Mouse (Mus musculus): ENCODE measurements at regions not wholly inside any gene's neighbourhood (a gene's known extent, or its start where the extent isn't known, plus 50 kb on each side); places are given as distances from the start of the nearest gene placed in this dataset.

- Histone ChIP-seq H3K4me3 (ENCODE audit: control insufficient read depth, insufficient read depth, low read length) (no peak overlapping the region), H3K27me3 (ENCODE audit: control insufficient read depth, insufficient read depth, low read length) (no peaks in the 10 kb centered on the region), H3K4me1 (replicated peaks; ENCODE audit: control insufficient read depth, insufficient read depth, low read length) (no peaks in the 10 kb centered on the region), H3K36me3 (ENCODE audit: control insufficient read depth, insufficient read depth, low read length) (no peaks in the 10 kb centered on the region), H3K27ac (ENCODE audit: control insufficient read depth, insufficient read depth, low read length) (no peak overlapping the region)
- WGBS, result 83% methylated on average over 6 of the region's 6 CpGs
- no peak for TF ChIP-seq POLR2A (IDR thresholded peaks at IDR 0.05; ENCODE audit: control insufficient read depth, extremely low read depth, insufficient read depth, low read length, poor library complexity)
- no peak for TF ChIP-seq CTCF (IDR thresholded peaks at IDR 0.05; ENCODE audit: borderline replicate concordance, control insufficient read depth, extremely low read depth, insufficient read depth, low read length, poor library complexity)
- no peak for DNase-seq
Measured at GRCm38 (mm10) chr3:81789664-81790063, 142.7 kb upstream of the Ctso start.

- Histone ChIP-seq H3K4me3 (ENCODE audit: control insufficient read depth, insufficient read depth, low read length) (no peak overlapping the region), H3K27me3 (ENCODE audit: control insufficient read depth, insufficient read depth, low read length) (no peaks in the 10 kb centered on the region), H3K4me1 (replicated peaks; ENCODE audit: control insufficient read depth, insufficient read depth, low read length) (no peaks in the 10 kb centered on the region), H3K27ac (ENCODE audit: control insufficient read depth, insufficient read depth, low read length) (no peak overlapping the region), H3K36me3 (ENCODE audit: control insufficient read depth, insufficient read depth, low read length) (no peaks in the 10 kb centered on the region)
- TF ChIP-seq CTCF (IDR thresholded peaks at IDR 0.05; ENCODE audit: borderline replicate concordance, control insufficient read depth, extremely low read depth, insufficient read depth, low read length, poor library complexity), result no peak
- TF ChIP-seq POLR2A (IDR thresholded peaks at IDR 0.05; ENCODE audit: control insufficient read depth, extremely low read depth, insufficient read depth, low read length, poor library complexity), result no peak
- no peak for DNase-seq
- WGBS, result 94% methylated on average over 2 of the region's 2 CpGs
Measured at GRCm38 (mm10) chr3:81802096-81802495, 130.3 kb upstream of the Ctso start.

GRCm38 (mm10) chr3:81805745-81806144, 126.7 kb upstream of the Ctso start:
- DNase-seq, result no peak
- Histone ChIP-seq H3K27me3 (ENCODE audit: control insufficient read depth, insufficient read depth, low read length) (no peaks in the 10 kb centered on the region), H3K4me3 (ENCODE audit: control insufficient read depth, insufficient read depth, low read length) (no peak overlapping the region), H3K4me1 (replicated peaks; ENCODE audit: control insufficient read depth, insufficient read depth, low read length) (no peaks in the 10 kb centered on the region), H3K36me3 (ENCODE audit: control insufficient read depth, insufficient read depth, low read length) (no peaks in the 10 kb centered on the region), H3K27ac (ENCODE audit: control insufficient read depth, insufficient read depth, low read length) (no peak overlapping the region)
- no peak for TF ChIP-seq CTCF (IDR thresholded peaks at IDR 0.05; ENCODE audit: borderline replicate concordance, control insufficient read depth, extremely low read depth, insufficient read depth, low read length, poor library complexity)
- no peak for TF ChIP-seq POLR2A (IDR thresholded peaks at IDR 0.05; ENCODE audit: control insufficient read depth, extremely low read depth, insufficient read depth, low read length, poor library complexity)
- WGBS, result 85% methylated on average over 4 of the region's 4 CpGs

- Histone ChIP-seq H3K27me3 (ENCODE audit: control insufficient read depth, insufficient read depth, low read length) (no peaks in the 10 kb centered on the region), H3K27ac (ENCODE audit: control insufficient read depth, insufficient read depth, low read length) (no peak overlapping the region), H3K36me3 (ENCODE audit: control insufficient read depth, insufficient read depth, low read length) (no peaks in the 10 kb centered on the region), H3K4me3 (ENCODE audit: control insufficient read depth, insufficient read depth, low read length) (no peak overlapping the region), H3K4me1 (replicated peaks; ENCODE audit: control insufficient read depth, insufficient read depth, low read length) (no peaks in the 10 kb centered on the region)
- TF ChIP-seq POLR2A (IDR thresholded peaks at IDR 0.05; ENCODE audit: control insufficient read depth, extremely low read depth, insufficient read depth, low read length, poor library complexity), result no peak
- 79% methylated on average over 2 of the region's 2 CpGs for WGBS
- DNase-seq, result no peak
Measured at GRCm38 (mm10) chr3:81809604-81810003, 122.8 kb upstream of the Ctso start.

- H3K4me3 ChIP-seq (ENCODE audit: control insufficient read depth, insufficient read depth, low read length), result no peak overlapping the region
- H3K27me3 ChIP-seq (ENCODE audit: control insufficient read depth, insufficient read depth, low read length), result no peaks in the 10 kb centered on the region
- TF ChIP-seq CTCF (IDR thresholded peaks at IDR 0.05; ENCODE audit: borderline replicate concordance, control insufficient read depth, extremely low read depth, insufficient read depth, low read length, poor library complexity) (no peak), POLR2A (IDR thresholded peaks at IDR 0.05; ENCODE audit: control insufficient read depth, extremely low read depth, insufficient read depth, low read length, poor library complexity) (no peak)
- no peak for DNase-seq
- H3K27ac ChIP-seq (ENCODE audit: control insufficient read depth, insufficient read depth, low read length), result no peak overlapping the region
- WGBS, result 82% methylated on average over 2 of the region's 2 CpGs
- no peaks in the 10 kb centered on the region for H3K36me3 ChIP-seq (ENCODE audit: control insufficient read depth, insufficient read depth, low read length)
- H3K4me1 ChIP-seq (replicated peaks; ENCODE audit: control insufficient read depth, insufficient read depth, low read length), result no peaks in the 10 kb centered on the region
Measured at GRCm38 (mm10) chr3:81820304-81820703, 112.1 kb upstream of the Ctso start.

- TF ChIP-seq CTCF (IDR thresholded peaks at IDR 0.05; ENCODE audit: borderline replicate concordance, control insufficient read depth, extremely low read depth, insufficient read depth, low read length, poor library complexity) (no peak), POLR2A (IDR thresholded peaks at IDR 0.05; ENCODE audit: control insufficient read depth, extremely low read depth, insufficient read depth, low read length, poor library complexity) (no peak)
- Histone ChIP-seq H3K27ac (ENCODE audit: control insufficient read depth, insufficient read depth, low read length) (no peak overlapping the region), H3K4me1 (replicated peaks; ENCODE audit: control insufficient read depth, insufficient read depth, low read length) (no peaks in the 10 kb centered on the region), H3K4me3 (ENCODE audit: control insufficient read depth, insufficient read depth, low read length) (no peak overlapping the region), H3K27me3 (ENCODE audit: control insufficient read depth, insufficient read depth, low read length) (no peaks in the 10 kb centered on the region), H3K36me3 (ENCODE audit: control insufficient read depth, insufficient read depth, low read length) (no peaks in the 10 kb centered on the region)
- WGBS, result 100% methylated on average over 1 of the region's 2 CpGs
- no peak for DNase-seq
Measured at GRCm38 (mm10) chr3:81829525-81829924, 102.9 kb upstream of the Ctso start.

- no peaks in the 10 kb centered on the region for H3K4me1 ChIP-seq (replicated peaks; ENCODE audit: control insufficient read depth, insufficient read depth, low read length)
- no peak for DNase-seq
- no peak for TF ChIP-seq CTCF (IDR thresholded peaks at IDR 0.05; ENCODE audit: borderline replicate concordance, control insufficient read depth, extremely low read depth, insufficient read depth, low read length, poor library complexity)
- no peak for TF ChIP-seq POLR2A (IDR thresholded peaks at IDR 0.05; ENCODE audit: control insufficient read depth, extremely low read depth, insufficient read depth, low read length, poor library complexity)
- no peak overlapping the region for H3K4me3 ChIP-seq (ENCODE audit: control insufficient read depth, insufficient read depth, low read length)
- H3K36me3 ChIP-seq (ENCODE audit: control insufficient read depth, insufficient read depth, low read length), result no peaks in the 10 kb centered on the region
- no peaks in the 10 kb centered on the region for H3K27me3 ChIP-seq (ENCODE audit: control insufficient read depth, insufficient read depth, low read length)
- H3K27ac ChIP-seq (ENCODE audit: control insufficient read depth, insufficient read depth, low read length), result no peak overlapping the region
Measured at GRCm38 (mm10) chr3:81829966-81830599, 102.3 kb upstream of the Ctso start.

All from thymus, adult 2 months (tissue).